Mouse (Mus musculus): ENCODE measurements around the gene Olfr588-ps1.
"Not testable (repeated sequence)": the region's sequence is repeated elsewhere in the genome, so short reads cannot be mapped to it uniquely, and the experiment has no call there.

Gene Olfr588-ps1

DNA sequence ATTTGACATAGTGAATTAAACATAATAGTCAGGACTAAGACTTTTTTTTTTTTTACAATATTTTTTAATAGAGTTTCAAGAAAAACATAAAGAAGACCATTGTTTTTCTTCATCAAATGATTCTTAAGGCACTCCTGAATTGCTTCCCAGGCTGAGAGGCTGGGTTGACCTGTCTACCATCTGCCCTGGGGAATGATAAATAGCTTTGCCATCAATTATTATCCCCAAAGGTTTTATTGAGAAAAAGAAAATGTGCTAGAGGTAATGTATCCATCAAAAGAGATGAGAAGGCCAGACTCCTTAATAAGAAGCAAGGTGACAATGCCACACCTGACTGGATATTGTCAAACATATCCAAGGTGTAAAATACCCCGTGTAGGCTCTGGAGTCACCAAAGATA lies at the start of gene Olfr588-ps1:
Gene Olfr588-ps1 (plus strand): TSS at position 301 of the 400 bp plus-strand sequence.
- DNase-seq = no peak

DNA sequence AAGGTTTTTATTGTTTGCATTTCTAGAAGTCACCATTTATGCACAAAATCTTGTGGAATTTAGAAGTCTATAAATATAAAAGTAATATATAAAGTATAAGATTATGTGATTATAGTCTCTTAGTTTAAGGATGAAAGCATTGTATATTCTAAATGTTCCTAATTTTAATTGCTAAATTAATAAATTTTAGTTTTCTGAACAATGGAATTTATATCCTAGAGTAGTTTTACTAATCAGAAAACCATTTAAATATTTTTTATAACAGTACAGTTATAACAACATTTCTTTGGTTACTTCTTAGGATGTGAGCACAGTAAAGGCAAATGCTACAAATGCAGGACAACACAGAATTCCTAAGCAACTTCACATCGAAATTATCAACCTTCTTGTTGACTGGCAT lies 43.3 kb upstream of the Olfr588-ps1 start, which contains the start of gene Olfr585:
Gene Olfr585 (plus strand): TSS at position 301 of the 400 bp plus-strand sequence.
- DNase-seq = no peak

DNA sequence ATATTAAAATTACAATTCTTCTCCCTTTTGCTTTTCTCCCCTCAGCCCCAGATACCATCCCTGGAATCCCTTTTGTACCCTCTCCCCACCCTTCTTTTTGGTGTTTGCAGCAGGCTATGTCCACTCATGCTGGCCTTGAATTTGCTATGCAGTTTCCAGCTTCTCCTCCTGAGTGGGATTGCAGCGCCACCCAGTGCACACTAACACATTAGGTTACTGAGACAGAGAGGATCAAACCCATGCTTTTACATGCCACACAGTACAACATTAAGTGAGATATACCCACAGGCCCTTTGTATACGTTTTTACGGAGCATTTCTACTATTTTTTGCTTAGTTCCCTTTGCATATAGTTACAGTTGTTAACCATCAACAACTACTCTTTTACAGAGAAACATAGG lies 21.3 kb upstream of the Olfr588-ps1 start:
- DNase-seq = peak; percentile 3

GRCm38 (mm10) chr7:103125538-103125937 lies 15.1 kb upstream of the Olfr588-ps1 start, which contains the start of gene Olfr586:
Olfr586 (minus strand) TSS chr7:103125638.
- no peak for DNase-seq

- no peak for DNase-seq
Observed at GRCm38 (mm10) chr7:103156256-103156655, 15.6 kb downstream of the Olfr588-ps1 start, which contains the start of gene Olfr589. Olfr589 (minus strand) TSS chr7:103156356.

DNA sequence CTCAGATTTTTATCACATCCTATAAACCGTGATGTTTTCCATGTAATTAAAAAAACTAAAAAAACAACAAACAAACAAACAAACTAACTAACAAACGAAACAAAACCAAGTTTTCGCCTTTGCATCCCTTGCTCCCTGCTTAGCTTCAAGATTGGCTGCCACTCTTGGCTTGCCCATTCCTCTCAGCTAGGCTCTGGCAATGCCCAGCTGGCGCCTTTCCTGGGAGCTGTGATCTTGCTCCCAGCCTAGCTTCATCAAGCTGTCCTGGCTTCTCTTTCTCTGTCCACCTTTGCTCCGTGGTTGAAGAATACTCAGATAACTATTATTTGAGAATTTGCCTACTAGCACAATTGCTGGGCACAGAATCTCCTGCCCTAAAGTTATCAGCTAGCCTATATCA lies 29.0 kb downstream of the Olfr588-ps1 start:
- no peak for DNase-seq

- DNase-seq = no peak
Observed at GRCm38 (mm10) chr7:103178240-103178639, 37.6 kb downstream of the Olfr588-ps1 start, which contains the start of gene Olfr591. Olfr591 (minus strand) TSS chr7:103178340.

- DNase-seq = not testable (repeated sequence)
Observed at GRCm38 (mm10) chr7:103184503-103184902, 43.8 kb downstream of the Olfr588-ps1 start, which contains the start of gene Olfr592. Olfr592 (plus strand) TSS chr7:103184803.

Measured in right cerebral cortex, postnatal 4 days (tissue).